Mouse (Mus musculus) neural tube, embryonic 15.5 days (tissue): ENCODE measurements at regions not wholly inside any gene's neighbourhood (a gene's known extent, or its start where the extent isn't known, plus 50 kb on each side); places are given as distances from the start of the nearest gene placed in this dataset.

ENCODE experiments used
- ATAC-seq: fragments of 200-750 bp; cut with Nextera tagmentation; 2 replicates; pipeline ENCODE4 v1.8.0; 2017; ENCODE audit warnings: mild to moderate bottlenecking, moderate TSS enrichment, moderate library complexity; ENCODE audit not compliant: low FRiP score
- H3K27ac ChIP-seq: fragments of 300-500 bp; sonication (generic); replicated peaks from 2 replicates; pipeline ENCODE4 v1.5.1; 2015; ENCODE audit warnings: mild to moderate bottlenecking, inconsistent platforms
- H3K27me3 ChIP-seq: fragments of 300-500 bp; sonication (generic); replicated peaks from 2 replicates; pipeline ENCODE4 v1.6.1; 2015; ENCODE audit warnings: inconsistent platforms
- H3K36me3 ChIP-seq: fragments of 300-500 bp; sonication (generic); 2 replicates; pipeline ENCODE4 v1.6.1; 2015; ENCODE audit warnings: inconsistent platforms
- H3K4me1 ChIP-seq: fragments of 300-500 bp; sonication (generic); 2 replicates; pipeline ENCODE4 v1.6.1; 2015; ENCODE audit warnings: inconsistent platforms
- H3K4me2 ChIP-seq: fragments of 300-500 bp; sonication (generic); 2 replicates; pipeline ENCODE4 v1.6.1; 2015; ENCODE audit warnings: inconsistent platforms, mild to moderate bottlenecking, moderate library complexity
- H3K4me3 ChIP-seq: fragments of 300-500 bp; sonication (generic); replicated peaks from 2 replicates; pipeline ENCODE4 v1.5.1; 2015; ENCODE audit warnings: mild to moderate bottlenecking, inconsistent platforms
- H3K9ac ChIP-seq: fragments of 300-500 bp; sonication (generic); replicated peaks from 2 replicates; pipeline ENCODE4 v1.6.1; 2015; ENCODE audit warnings: mild to moderate bottlenecking, inconsistent platforms
- H3K9me3 ChIP-seq: fragments of 300-500 bp; sonication (generic); replicated peaks from 2 replicates; pipeline ENCODE4 v1.6.1; 2016; ENCODE audit warnings: inconsistent platforms
- WGBS: fragments of 180-500 bp; shearing (Covaris S2); methylation state at CpG from one replicate; pipeline ENCODE4 v1.1.7; 2015; ENCODE audit warnings: mixed read lengths; 5-methylcytosine and 5-hydroxymethylcytosine counted together

DNA sequence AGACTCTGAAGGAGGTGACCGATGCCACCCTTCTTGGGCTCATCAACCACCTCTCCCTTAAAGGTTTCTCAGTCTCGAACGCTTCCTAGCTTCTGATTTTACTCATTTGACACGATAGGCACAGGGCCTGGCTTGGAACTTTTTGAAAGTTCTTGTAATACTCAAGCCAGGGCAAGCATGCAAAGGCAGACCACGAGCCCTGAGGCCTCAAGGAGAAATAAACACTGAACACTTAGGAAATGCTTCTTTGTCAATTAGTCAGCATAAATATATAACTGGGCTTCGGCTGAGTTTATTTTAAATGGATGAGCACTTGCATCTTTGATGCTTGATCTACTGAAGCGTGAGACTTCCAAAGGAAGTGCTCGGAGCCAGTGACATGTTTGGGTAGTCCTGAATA, 50.4 kb upstream of the Atp1b1 start:
- ATAC-seq = no peak

DNA sequence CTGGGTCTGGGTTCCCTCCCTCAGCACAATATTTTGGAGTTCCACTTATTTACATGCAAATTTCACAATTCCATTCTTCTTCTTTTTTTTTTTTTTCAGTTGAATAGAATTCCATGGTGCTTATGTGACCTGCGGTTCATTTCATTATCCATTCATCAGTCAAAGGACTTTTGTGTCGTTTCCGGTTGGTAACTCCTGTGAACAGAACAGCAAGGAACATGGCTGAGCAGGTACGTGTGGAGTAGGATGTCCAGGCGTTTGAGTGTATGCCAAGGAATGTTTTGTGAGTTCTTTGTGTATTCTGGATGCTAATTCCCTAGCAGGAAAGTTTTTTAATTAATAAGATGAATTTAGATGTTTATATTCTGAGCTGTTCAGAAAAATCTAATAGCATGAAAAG, 50.0 kb upstream of the Atp1b1 start:
- Histone ChIP-seq H3K36me3 (no peaks in the 10 kb centered on the region), H3K9ac (no peak overlapping the region), H3K4me3 (no peak overlapping the region), H3K27me3 (no peaks in the 10 kb centered on the region), H3K27ac (no peak overlapping the region), H3K4me2 (no peak overlapping the region), H3K4me1 (no peaks in the 10 kb centered on the region), H3K9me3 (no peaks in the 10 kb centered on the region)
- no peak for ATAC-seq
- WGBS = 22% methylated on average over 5 of the region's 5 CpGs

More for the DNA sequence above, 50.4 kb upstream of the Atp1b1 start:
- no peak overlapping the region for H3K4me3 ChIP-seq
- H3K9ac ChIP-seq = no peak overlapping the region
- no peak overlapping the region for H3K4me2 ChIP-seq
- H3K27ac ChIP-seq = no peak overlapping the region
- no peaks in the 10 kb centered on the region for H3K36me3 ChIP-seq
- H3K27me3 ChIP-seq = no peaks in the 10 kb centered on the region
- H3K9me3 ChIP-seq = no peaks in the 10 kb centered on the region
- H3K4me1 ChIP-seq = no peaks in the 10 kb centered on the region
- 82% methylated on average over 8 of the region's 8 CpGs for WGBS
